Mouse (Mus musculus) CH12.LX (cell line): Measurements from ENCODE around the gene Gfy. TPM values are rescaled to one million over a fixed set of nuclear protein-coding genes. Genes with fewer than 3 reads are reported as not detected.

Source experiments
- DNase-seq: peaks from one replicate; pipeline ENCODE4 v3.0.0-alpha.2; 2013; ENCODE audit errors: extremely low read depth
- H3K27ac ChIP-seq: 2 replicates; pipeline ENCODE4 v1.5.1; 2012; ENCODE audit warnings: low read depth, mild to moderate bottlenecking, control low read depth, moderate library complexity; ENCODE audit not compliant: insufficient read depth
- H3K27me3 ChIP-seq: replicated peaks from 2 replicates; pipeline ENCODE3; 2012; ENCODE audit warnings: inconsistent platforms
- H3K36me3 ChIP-seq, 2 experiments: replicated peaks in 1 of 2; 2 replicates each; pipeline versions ENCODE3 to v1.6.1; 2012; ENCODE audit warnings: inconsistent platforms in 1 of 2, low read length in 1 of 2, mild to moderate bottlenecking in 1 of 2, mixed read lengths in 1 of 2, moderate library complexity in 1 of 2; ENCODE audit not compliant: control insufficient read depth in 1 of 2, insufficient read depth in 1 of 2
- H3K4me1 ChIP-seq, 2 experiments: 2 replicates each; pipeline ENCODE4 v1.6.1; 2012; ENCODE audit warnings: inconsistent platforms in 1 of 2, moderate library complexity in 1 of 2; ENCODE audit not compliant: insufficient read depth in 2 of 2, control insufficient read depth in 1 of 2
- H3K4me2 ChIP-seq: 2 replicates; pipeline ENCODE4 v1.6.1; 2012; ENCODE audit warnings: low read depth, mild to moderate bottlenecking, control low read depth; ENCODE audit not compliant: poor library complexity, insufficient read depth, severe bottlenecking
- H3K4me3 ChIP-seq, 3 experiments: fragments of 150-350 bp in 1 of 3; sonication (generic) in 1 of 3; replicated peaks in 1 of 3; 2 replicates each; pipeline versions ENCODE3 to v1.5.1; 2011 to 2012; ENCODE audit warnings: low read depth in 2 of 3, low read length in 2 of 3, mild to moderate bottlenecking in 2 of 3, moderate library complexity in 2 of 3, control low read depth in 1 of 3, improper control_type of control experiment in 1 of 3, inconsistent platforms in 1 of 3, mixed read lengths in 1 of 3; ENCODE audit not compliant: poor library complexity in 1 of 3
- H3K79me2 ChIP-seq: replicated peaks from 2 replicates; pipeline ENCODE4 v1.6.1; 2012; ENCODE audit warnings: mild to moderate bottlenecking, moderate library complexity; ENCODE audit not compliant: control insufficient read depth, poor library complexity, insufficient read depth, severe bottlenecking; ENCODE audit errors: extremely low read depth
- H3K9ac ChIP-seq: 2 replicates; pipeline ENCODE4 v1.6.1; 2012; ENCODE audit warnings: low read depth, mild to moderate bottlenecking, control low read depth, moderate library complexity; ENCODE audit not compliant: insufficient read depth
- H3K9me3 ChIP-seq: replicated peaks from 2 replicates; pipeline ENCODE3; 2012; ENCODE audit warnings: low read length, inconsistent platforms, mixed read lengths
- BHLHE40 ChIP-seq: IDR thresholded peaks from 2 replicates; pipeline ENCODE4 v1.6.1; 2011; ENCODE audit warnings: mild to moderate bottlenecking, low read depth, low read length, improper control_type of control experiment
- CHD1 ChIP-seq: IDR thresholded peaks from 2 replicates; pipeline ENCODE4 v1.6.1; 2012; ENCODE audit warnings: low read depth, low read length, improper control_type of control experiment, inconsistent platforms
- CTCF ChIP-seq, 2 experiments: IDR thresholded peaks in 1 of 2; conservative IDR thresholded peaks in 1 of 2; 2 replicates each; pipeline ENCODE4 v1.5.1; 2011 to 2012; ENCODE audit warnings: low read depth in 2 of 2, low read length in 2 of 2, improper control_type of control experiment in 1 of 2, inconsistent platforms in 1 of 2, mild to moderate bottlenecking in 1 of 2, moderate library complexity in 1 of 2
- ELF1 ChIP-seq: IDR thresholded peaks from 2 replicates; pipeline ENCODE4 v1.6.1; 2014; ENCODE audit warnings: low read depth, mild to moderate bottlenecking, inconsistent platforms, low read length, improper control_type of control experiment
- EP300 ChIP-seq: IDR thresholded peaks from 2 replicates; pipeline ENCODE4 v1.6.1; 2011; ENCODE audit warnings: low read length, improper control_type of control experiment
- ETS1 ChIP-seq: conservative IDR thresholded peaks from 2 replicates; pipeline ENCODE4 v1.6.1; 2012; ENCODE audit warnings: low read depth, mild to moderate bottlenecking, inconsistent platforms, low read length, improper control_type of control experiment, moderate library complexity
- GABPA ChIP-seq: IDR thresholded peaks from 2 replicates; pipeline ENCODE4 v1.6.1; 2012; ENCODE audit warnings: low read depth, low read length, improper control_type of control experiment, inconsistent platforms; ENCODE audit not compliant: insufficient replicate concordance
- HCFC1 ChIP-seq: IDR thresholded peaks from 2 replicates; pipeline ENCODE4 v1.6.1; 2012; ENCODE audit warnings: low read depth, mild to moderate bottlenecking, inconsistent platforms, low read length, improper control_type of control experiment
- IRF4 ChIP-seq: IDR thresholded peaks from 2 replicates; pipeline ENCODE4 v1.6.1; 2014; ENCODE audit warnings: low read depth, mild to moderate bottlenecking, inconsistent platforms, low read length, improper control_type of control experiment
- JUN ChIP-seq: IDR thresholded peaks from 2 replicates; pipeline ENCODE4 v1.6.1; 2011; ENCODE audit warnings: low read depth, mild to moderate bottlenecking, low read length, improper control_type of control experiment, moderate library complexity; ENCODE audit not compliant: insufficient read depth
- JUND ChIP-seq: conservative IDR thresholded peaks from 2 replicates; pipeline ENCODE4 v1.6.1; 2011; ENCODE audit warnings: low read depth, low read length, improper control_type of control experiment
- MAX ChIP-seq: IDR thresholded peaks from 2 replicates; pipeline ENCODE4 v1.6.1; 2011; ENCODE audit warnings: low read length, improper control_type of control experiment
- MAZ ChIP-seq: IDR thresholded peaks from 2 replicates; pipeline ENCODE4 v1.6.1; 2012; ENCODE audit warnings: low read depth, mild to moderate bottlenecking, inconsistent platforms, low read length, improper control_type of control experiment, moderate library complexity
- MEF2A ChIP-seq: IDR thresholded peaks from 2 replicates; pipeline ENCODE4 v1.6.1; 2014; ENCODE audit warnings: low read depth, mild to moderate bottlenecking, inconsistent platforms, low read length, improper control_type of control experiment, borderline replicate concordance
- MXI1 ChIP-seq: IDR thresholded peaks from 2 replicates; pipeline ENCODE4 v1.6.1; 2011; ENCODE audit warnings: mild to moderate bottlenecking, low read depth, low read length, improper control_type of control experiment
- MYC ChIP-seq: IDR thresholded peaks from 2 replicates; pipeline ENCODE4 v1.6.1; 2011; ENCODE audit warnings: low read depth, mild to moderate bottlenecking, improper control_type of control experiment, low read length
- NELFE ChIP-seq: IDR thresholded peaks from 2 replicates; pipeline ENCODE4 v1.6.1; 2011; ENCODE audit warnings: low read depth, low read length, improper control_type of control experiment
- POLR2A ChIP-seq: IDR thresholded peaks from 2 replicates; pipeline ENCODE4 v1.6.1; 2011; ENCODE audit warnings: low read depth, mild to moderate bottlenecking, improper control_type of control experiment, low read length
- POLR2AphosphoS2 ChIP-seq: IDR thresholded peaks from 2 replicates; pipeline ENCODE4 v1.6.1; 2011; ENCODE audit warnings: low read depth, low read length, improper control_type of control experiment
- RAD21 ChIP-seq: IDR thresholded peaks from 2 replicates; pipeline ENCODE4 v1.6.1; 2011; ENCODE audit warnings: low read depth, mild to moderate bottlenecking, low read length, improper control_type of control experiment, moderate library complexity
- RCOR1 ChIP-seq: conservative IDR thresholded peaks from 2 replicates; pipeline ENCODE4 v1.6.1; 2012; ENCODE audit warnings: low read depth, mild to moderate bottlenecking, inconsistent platforms, low read length, improper control_type of control experiment
- SIN3A ChIP-seq: IDR thresholded peaks from 2 replicates; pipeline ENCODE4 v1.6.1; 2012; ENCODE audit warnings: low read length, improper control_type of control experiment, inconsistent platforms
- SMC3 ChIP-seq: IDR thresholded peaks from 2 replicates; pipeline ENCODE4 v1.6.1; 2011; ENCODE audit warnings: low read depth, low read length, improper control_type of control experiment
- TBP ChIP-seq: conservative IDR thresholded peaks from 2 replicates; pipeline ENCODE4 v1.6.1; 2011; ENCODE audit warnings: low read depth, low read length, improper control_type of control experiment
- UBTF ChIP-seq: IDR thresholded peaks from 2 replicates; pipeline ENCODE4 v1.6.1; 2012; ENCODE audit warnings: low read depth, mild to moderate bottlenecking, inconsistent platforms, low read length, improper control_type of control experiment, moderate library complexity
- USF1 ChIP-seq: IDR thresholded peaks from 2 replicates; pipeline ENCODE4 v1.6.1; 2014; ENCODE audit warnings: low read depth, mild to moderate bottlenecking, inconsistent platforms, low read length, improper control_type of control experiment
- USF2 ChIP-seq: conservative IDR thresholded peaks from 2 replicates; pipeline ENCODE4 v1.6.1; 2011; ENCODE audit warnings: low read depth, low read length, improper control_type of control experiment
- ZC3H11A ChIP-seq: IDR thresholded peaks from 2 replicates; pipeline ENCODE4 v1.6.1; 2012; ENCODE audit warnings: low read depth, mild to moderate bottlenecking, inconsistent platforms, low read length, improper control_type of control experiment
- ZKSCAN1 ChIP-seq: IDR thresholded peaks from 2 replicates; pipeline ENCODE4 v1.6.1; 2012; ENCODE audit warnings: low read depth, inconsistent platforms, low read length, improper control_type of control experiment, borderline replicate concordance
- ZMIZ1 ChIP-seq: IDR thresholded peaks from 2 replicates; pipeline ENCODE4 v1.6.1; 2012; ENCODE audit warnings: low read depth, mild to moderate bottlenecking, inconsistent platforms, low read length, improper control_type of control experiment
- ZNF384 ChIP-seq: IDR thresholded peaks from 2 replicates; pipeline ENCODE4 v1.6.1; 2012; ENCODE audit warnings: low read depth, low read length, improper control_type of control experiment, inconsistent platforms
- dilution Hi-C: fragments of 300-500 bp; cut with MboI; formaldehyde crosslinking; loops from 2 replicates; pipeline ENCODE4 v1.14.3; 2020; ENCODE audit warnings: low sequenced_read_pairs; ENCODE audit not compliant: extremely low pct_unique_long_range_greater_than_20kb, extremely low pct_ligation_motif_present
- in situ Hi-C: fragments of 300-500 bp; cut with MboI; formaldehyde crosslinking; loops from 3 replicates; pipeline ENCODE4 v1.14.3; 2019; ENCODE audit warnings: low sequenced_read_pairs, low pct_ligation_motif_present, low pct_unique_long_range_greater_than_20kb, mixed read lengths
- polyA plus RNA-seq: library from polyadenylated mRNA; unstranded; fragments of >175 nt; gene quantifications from 2 replicates; pipeline ENCODE4 v1.2.1, GENCODE M21; 2012; ENCODE audit warnings: low read depth; ENCODE audit not compliant: insufficient read length
- total RNA-seq, 2 experiments: library from RNA; depleted of rRNA; stranded (reverse); fragments of 300-350 nt in 1 of 2; fragments of >200 nt in 1 of 2; gene quantifications; 2 replicates each; pipeline ENCODE4 v1.2.3; 2012 to 2014

Gfy gene
- total and polyA plus RNA-seq, 3 experiments = not detected

- Histone ChIP-seq H3K79me2 (peaks cover 29% of the 10 kb centered on the region), H3K4me3 (peak overlapping the region; percentile 63 to 93 (median 66)), H3K9ac (peak overlapping the region; percentile 77), H3K4me1 (peaks cover 8 to 22% of the 10 kb centered on the region in 2 experiments), H3K4me2 (peak overlapping the region; percentile 53), H3K36me3 (peaks cover 21 to 55% of the 10 kb centered on the region in 2 experiments), H3K27me3 (no peaks in the 10 kb centered on the region), H3K27ac (peak overlapping the region; percentile 63), H3K9me3 (peaks cover 3% of the 10 kb centered on the region)
- dilution Hi-C loops (no loop called here), in situ Hi-C loops (loop anchor here (5.0 kb wide), 1 partner anchor 47 kb away; no protein-coding TSS in a partner anchor)
- no peak for DNase-seq
- TF ChIP-seq MYC (no peak), MXI1 (no peak), SIN3A (peak; percentile 17; the same call in 1 of the 2 replicates), HCFC1 (no peak), ZMIZ1 (no peak), UBTF (no peak)
Observed at GRCm38 (mm10) chr7:45129318-45129717, 50.1 kb downstream of the Gfy start.

- Histone ChIP-seq H3K27me3 (no peaks in the 10 kb centered on the region), H3K4me2 (peak within 1 kb of the TSS; percentile 68), H3K27ac (peak within 1 kb of the TSS; percentile 93), H3K79me2 (peaks cover 33% of the 10 kb centered on the region), H3K4me1 (peaks cover 8 to 20% of the 10 kb centered on the region in 2 experiments), H3K9me3 (peaks cover 3% of the 10 kb centered on the region), H3K4me3 (peak within 1 kb of the TSS; percentile 93 to 100 (median 94)), H3K9ac (peak within 1 kb of the TSS; percentile 100), H3K36me3 (peaks cover 21 to 52% of the 10 kb centered on the region in 2 experiments)
- DNase-seq = peak; percentile 99
- dilution Hi-C loops (no loop called here), in situ Hi-C loops (loop anchor here (5.0 kb wide), 1 partner anchor 46 kb away; no protein-coding TSS in a partner anchor)
- TF ChIP-seq HCFC1 (peak; percentile 88), SIN3A (peak; percentile 81), MAZ (peak; percentile 56), NELFE (peak; percentile 98), MEF2A (peak; percentile 51; the same call in 1 of the 2 replicates), ELF1 (peak; percentile 79), ZKSCAN1 (no peak), ZNF384 (no peak), MAX (peak; percentile 99), MYC (peak; percentile 99), ETS1 (0 out of 2 replicates have a peak, but pooled peaks have one; percentile 13), IRF4 (peak; percentile 68; the same call in 1 of the 2 replicates), UBTF (peak; percentile 38; the same call in 1 of the 2 replicates), USF1 (peak; percentile 92), BHLHE40 (peak; percentile 83), RCOR1 (peak; percentile 83), JUND (no peak), POLR2A (peak; percentile 97), CTCF (conservative IDR thresholded peaks at IDR 0.05 in 1 of 2, IDR thresholded peaks at IDR 0.05 in 1 of 2; ENCODE audit: low read depth in 2 of 2, low read length in 2 of 2) (peak; percentile 10 to 80; a peak in 2 of 4 replicates), MXI1 (peak; percentile 96), USF2 (peak; percentile 86), GABPA (no peak), JUN (no peak), SMC3 (peak; percentile 56), CHD1 (peak; percentile 29; the same call in 1 of the 2 replicates), POLR2AphosphoS2 (peak; percentile 96), RAD21 (peak; percentile 36), EP300 (no peak), ZC3H11A (no peak), TBP (peak; percentile 96)
Observed at GRCm38 (mm10) chr7:45128624-45129246, 50.6 kb downstream of the Gfy start, which contains the start of gene Rpl13a. Gene Rpl13a, minus strand, starts transcription at chr7:45128761.
